Mouse (Mus musculus) ES-E14 (cell line): ENCODE data around the gene Adat2. TPM values are rescaled to one million over a fixed set of nuclear protein-coding genes. Genes with fewer than 3 reads are reported as not detected.

Experiments used
- DNase-seq: peaks from one replicate; pipeline ENCODE4 v3.0.0-alpha.2; 2013; ENCODE audit warnings: low read depth, low spot score
- H3K27ac ChIP-seq: 2 replicates; pipeline ENCODE4 v1.5.1; 2012; ENCODE audit warnings: low read depth, mild to moderate bottlenecking, low read length, moderate library complexity, mixed read lengths; ENCODE audit not compliant: poor library complexity, insufficient read depth, severe bottlenecking
- H3K36me3 ChIP-seq: 2 replicates; pipeline ENCODE4 v1.6.1; 2012; ENCODE audit warnings: mild to moderate bottlenecking, low read length, moderate library complexity, mixed read lengths; ENCODE audit not compliant: control insufficient read depth, poor library complexity, insufficient read depth, severe bottlenecking
- H3K4me1 ChIP-seq, 2 experiments: fragments of 150-350 bp in 1 of 2; sonication (generic) in 1 of 2; 2 replicates each; pipeline ENCODE4 v1.6.1; 2012; ENCODE audit warnings: low read length in 2 of 2, mild to moderate bottlenecking in 1 of 2, mixed read lengths in 1 of 2; ENCODE audit not compliant: control insufficient read depth in 2 of 2, insufficient read depth in 2 of 2, poor library complexity in 1 of 2
- H3K4me3 ChIP-seq, 2 experiments: fragments of 150-350 bp in 1 of 2; sonication (generic) in 1 of 2; 2 replicates each; pipeline ENCODE4 v1.5.1; 2012; ENCODE audit warnings: low read length in 2 of 2, low read depth in 1 of 2, mild to moderate bottlenecking in 1 of 2, mixed read lengths in 1 of 2; ENCODE audit not compliant: insufficient read depth in 1 of 2, poor library complexity in 1 of 2, severe bottlenecking in 1 of 2
- H3K9ac ChIP-seq: 2 replicates; pipeline ENCODE4 v1.6.1; 2012; ENCODE audit warnings: low read depth, mild to moderate bottlenecking, low read length, mixed read lengths; ENCODE audit not compliant: poor library complexity, insufficient read depth, severe bottlenecking
- H3K9me3 ChIP-seq: fragments of 150-350 bp; sonication (generic); 2 replicates; pipeline ENCODE4 v1.6.1; 2012; ENCODE audit warnings: low read depth, mild to moderate bottlenecking, low read length; ENCODE audit not compliant: control insufficient read depth, insufficient read depth
- CHD2 ChIP-seq: IDR thresholded peaks from 2 replicates; pipeline ENCODE4 v1.6.1; 2014; ENCODE audit warnings: mild to moderate bottlenecking, low read depth, low read length, inconsistent platforms
- HCFC1 ChIP-seq: IDR thresholded peaks from 2 replicates; pipeline ENCODE4 v1.6.1; 2012; ENCODE audit warnings: low read length, inconsistent platforms, borderline replicate concordance; ENCODE audit not compliant: insufficient read depth
- MAFK ChIP-seq: IDR thresholded peaks from 2 replicates; pipeline ENCODE4 v1.6.1; 2014; ENCODE audit warnings: mild to moderate bottlenecking, low read depth, low read length, inconsistent platforms; ENCODE audit not compliant: insufficient read depth
- ZC3H11A ChIP-seq: IDR thresholded peaks from 2 replicates; pipeline ENCODE4 v1.6.1; 2012; ENCODE audit warnings: low read depth, mild to moderate bottlenecking, inconsistent platforms, low read length, borderline replicate concordance
- ZNF384 ChIP-seq: IDR thresholded peaks from 2 replicates; pipeline ENCODE4 v1.6.1; 2012; ENCODE audit warnings: low read depth, low read length, inconsistent platforms
- in situ Hi-C, 2 experiments: fragments of 600-800 bp; cut with MboI; formaldehyde crosslinking; loops; one replicate each; pipeline ENCODE4 v1.15.1; 2025; ENCODE audit warnings: low sequenced_read_pairs in 2 of 2, inconsistent platforms in 1 of 2; ENCODE audit not compliant: unreplicated experiment in 2 of 2
- total RNA-seq: library from RNA; depleted of rRNA; stranded (reverse); fragments of 300-350 nt; gene quantifications from 2 replicates; pipeline ENCODE4 v1.2.3, GENCODE M21; 2012; rRNA removed

Adat2 gene
- total RNA-seq, 1 experiment = 15.1 TPM

DNA sequence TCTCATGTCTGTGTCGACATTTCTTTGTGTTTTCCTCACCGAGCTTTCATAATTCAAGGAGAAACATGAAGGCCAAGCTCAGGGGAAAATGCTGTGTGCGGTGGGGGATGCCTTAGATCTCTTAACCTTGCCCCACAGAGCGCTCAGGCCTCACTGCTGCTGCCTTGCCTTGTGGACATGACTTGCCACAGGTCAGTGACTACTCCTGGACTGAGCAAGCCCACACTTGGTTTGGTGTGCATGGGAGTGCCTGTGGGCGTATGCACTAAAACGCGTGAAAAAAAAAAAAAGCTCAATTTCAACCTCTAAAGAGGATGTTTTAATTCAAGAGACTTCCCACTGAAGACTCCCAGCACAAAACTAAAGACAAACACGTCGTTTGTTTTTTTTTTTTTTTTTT is 44.2 kb downstream of the Adat2 start:
- H3K4me3 ChIP-seq = no peak overlapping the region
- no peaks in the 10 kb centered on the region for H3K9me3 ChIP-seq
- no peak overlapping the region for H3K9ac ChIP-seq
- no peak overlapping the region for H3K27ac ChIP-seq
- no peak for DNase-seq
- no peak for TF ChIP-seq MAFK
- TF ChIP-seq ZNF384 = no peak
- no peak for TF ChIP-seq CHD2
- no peak for TF ChIP-seq HCFC1
- TF ChIP-seq ZC3H11A = no peak
- H3K36me3 ChIP-seq = no peaks in the 10 kb centered on the region
- in situ Hi-C loops = no loop called here
- H3K4me1 ChIP-seq = no peaks in the 10 kb centered on the region

DNA sequence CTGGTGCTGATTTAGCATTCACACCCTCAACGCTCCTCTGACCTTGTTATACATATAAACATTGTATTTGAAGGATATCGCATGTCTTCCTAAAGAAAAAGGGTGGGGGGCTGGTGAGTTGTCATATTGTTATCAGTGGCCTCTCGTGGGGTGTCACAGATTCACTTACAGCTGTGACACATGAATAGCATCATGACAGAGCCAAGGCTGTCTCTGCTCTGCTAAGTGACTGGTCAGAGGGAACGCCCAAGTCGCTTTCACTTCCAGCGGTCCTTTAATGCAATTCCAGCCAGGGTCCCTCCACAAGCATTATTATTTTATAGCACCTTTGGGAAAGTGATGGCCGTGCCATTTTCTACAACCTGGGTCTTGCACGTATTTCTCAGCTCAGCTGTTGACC is 44.8 kb downstream of the Adat2 start:
- DNase-seq = no peak
- Histone ChIP-seq H3K4me3 (no peak overlapping the region), H3K9me3 (no peaks in the 10 kb centered on the region), H3K27ac (no peak overlapping the region), H3K36me3 (no peaks in the 10 kb centered on the region), H3K4me1 (no peaks in the 10 kb centered on the region), H3K9ac (no peak overlapping the region)
- in situ Hi-C loops = no loop called here
- TF ChIP-seq CHD2 (no peak), HCFC1 (no peak), MAFK (no peak), ZC3H11A (no peak), ZNF384 (no peak)

DNA sequence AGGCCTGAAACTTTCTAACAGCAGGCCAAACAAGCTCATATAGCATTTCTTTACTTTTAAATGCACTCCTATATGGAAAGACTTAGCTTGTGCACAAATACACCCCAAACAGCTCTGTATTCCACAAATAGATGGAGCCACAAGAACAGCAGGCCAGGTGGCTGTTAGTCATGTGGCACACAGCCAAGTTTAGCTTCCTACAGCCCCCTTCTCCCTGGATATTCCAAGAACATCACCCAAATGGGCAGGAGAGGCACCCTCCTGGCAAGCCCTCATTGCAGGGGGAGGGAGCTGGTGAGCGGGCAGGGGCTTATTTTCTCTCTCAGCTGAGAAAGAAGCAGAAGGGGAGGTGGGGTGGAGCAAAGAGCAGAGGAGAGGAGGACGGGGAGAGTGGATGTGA is 48.2 kb downstream of the Adat2 start:
- TF ChIP-seq MAFK (no peak), ZNF384 (no peak), HCFC1 (no peak), CHD2 (no peak), ZC3H11A (no peak)

More for the DNA sequence above, 48.2 kb downstream of the Adat2 start:
- Histone ChIP-seq H3K9me3 (no peaks in the 10 kb centered on the region), H3K27ac (no peak overlapping the region), H3K9ac (no peak overlapping the region), H3K36me3 (no peaks in the 10 kb centered on the region), H3K4me3 (no peak overlapping the region), H3K4me1 (no peaks in the 10 kb centered on the region)
- in situ Hi-C loops = no loop called here
- DNase-seq = no peak

Other genes starting within 250 kb of the Adat2 start
- gene Phactr2, start 78.5 kb upstream of the Adat2 start, total RNA-seq = 2.1 and 2.2 TPM in 2 replicates
- gene Fuca2, start 53.4 kb upstream of the Adat2 start, total RNA-seq = 11.6 and 13.2 TPM in 2 replicates
- 14.8 and 17.5 TPM in 2 replicates for gene Pex3, start 248 bp downstream of the Adat2 start, total RNA-seq